Mouse (Mus musculus): ENCODE data around the gene Tmem101. TPM values are rescaled to one million over a fixed set of nuclear protein-coding genes. Genes with fewer than 3 reads are reported as not detected.

Tmem101 gene
- polyA plus RNA-seq, 1 experiment, result 15.1 TPM

DNA sequence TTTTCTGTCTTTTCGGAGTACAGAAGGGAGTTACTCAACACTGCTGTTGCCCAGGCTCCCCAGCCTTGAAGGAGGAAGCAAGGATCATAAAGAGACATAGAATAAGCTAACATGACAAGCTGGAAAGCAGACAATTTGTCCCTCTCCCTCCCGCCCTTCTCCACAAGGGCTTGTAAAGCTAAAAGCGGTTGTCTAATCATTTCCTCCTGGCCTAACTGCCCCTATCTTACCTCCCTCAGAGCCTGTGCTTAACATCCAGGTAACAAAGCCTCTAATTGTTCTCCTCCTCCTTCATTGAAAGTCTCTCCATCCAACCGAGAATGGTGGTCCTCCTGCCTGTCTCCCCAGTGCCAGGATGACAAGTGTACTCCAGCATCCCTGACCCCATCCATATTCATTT is 34.6 kb upstream of the Tmem101 start:
- Histone ChIP-seq H3K4me3 (ENCODE audit: control insufficient read depth, low read depth, low read length) (peak overlapping the region; percentile 25), H3K27ac (ENCODE audit: control insufficient read depth, insufficient read depth, low read depth, low read length) (no peak overlapping the region), H3K36me3 (ENCODE audit: control insufficient read depth, insufficient read depth, low read length) (no peaks in the 10 kb centered on the region; the same call in 1 of the 2 replicates), H3K27me3 (ENCODE audit: control insufficient read depth, insufficient read depth, low read length) (no peaks in the 10 kb centered on the region), H3K4me1 (ENCODE audit: control insufficient read depth, insufficient read depth, low read length) (no peaks in the 10 kb centered on the region; the same call in 1 of the 2 replicates)
- no peak for TF ChIP-seq POLR2A (IDR thresholded peaks at IDR 0.05; ENCODE audit: control insufficient read depth, low read depth, low read length)
- no peak for TF ChIP-seq CTCF (IDR thresholded peaks at IDR 0.05; ENCODE audit: control insufficient read depth, insufficient read depth, insufficient replicate concordance, low read depth, low read length)

- TF ChIP-seq CTCF (IDR thresholded peaks at IDR 0.05; ENCODE audit: control insufficient read depth, insufficient read depth, insufficient replicate concordance, low read depth, low read length), result no peak
- peak; percentile 46 for TF ChIP-seq POLR2A (IDR thresholded peaks at IDR 0.05; ENCODE audit: control insufficient read depth, low read depth, low read length)
- H3K27ac ChIP-seq (ENCODE audit: control insufficient read depth, insufficient read depth, low read depth, low read length), result peak within 1 kb of the TSS; percentile 82
Observed at GRCm38 (mm10) chr11:102189461-102190436, 33.5 kb upstream of the Tmem101 start, which contains the start of gene G6pc3. Gene G6pc3, plus strand, starts transcription at chr11:102189620.

DNA sequence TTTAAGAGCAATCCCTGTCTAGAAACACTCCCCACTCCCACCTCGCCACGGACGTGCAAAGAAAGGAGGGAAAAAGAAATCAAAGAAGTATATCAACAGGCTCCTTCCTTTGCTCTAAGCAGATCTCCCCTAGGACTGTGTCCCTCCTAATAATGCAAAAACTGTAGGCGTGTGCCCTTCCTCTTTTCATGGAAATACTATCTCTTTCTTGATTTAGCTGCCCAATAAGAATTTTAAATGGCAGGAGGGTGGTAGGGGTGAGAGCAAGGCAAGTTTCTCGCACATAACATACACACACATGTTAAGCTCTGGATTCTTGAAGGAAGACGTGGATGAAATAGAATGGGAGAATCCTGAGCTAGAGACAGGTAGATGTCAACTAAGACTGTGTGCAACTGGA is 32.8 kb upstream of the Tmem101 start:
- H3K4me3 ChIP-seq (ENCODE audit: control insufficient read depth, low read depth, low read length), result no peak overlapping the region; the same call in 1 of the 2 replicates
- no peaks in the 10 kb centered on the region; the same call in 1 of the 2 replicates for H3K36me3 ChIP-seq (ENCODE audit: control insufficient read depth, insufficient read depth, low read length)
- no peaks in the 10 kb centered on the region; the same call in 1 of the 2 replicates for H3K4me1 ChIP-seq (ENCODE audit: control insufficient read depth, insufficient read depth, low read length)
- no peak for TF ChIP-seq CTCF (IDR thresholded peaks at IDR 0.05; ENCODE audit: control insufficient read depth, insufficient read depth, insufficient replicate concordance, low read depth, low read length)
- TF ChIP-seq POLR2A (IDR thresholded peaks at IDR 0.05; ENCODE audit: control insufficient read depth, low read depth, low read length), result no peak
- no peaks in the 10 kb centered on the region for H3K27me3 ChIP-seq (ENCODE audit: control insufficient read depth, insufficient read depth, low read length)
- 0 out of 2 replicates have a peak overlapping the region, but pooled peaks have one; percentile 9 for H3K27ac ChIP-seq (ENCODE audit: control insufficient read depth, insufficient read depth, low read depth, low read length)

More at GRCm38 (mm10) chr11:102189461-102190436, 33.5 kb upstream of the Tmem101 start, which contains the start of gene G6pc3:
- no peaks in the 10 kb centered on the region for H3K27me3 ChIP-seq (ENCODE audit: control insufficient read depth, insufficient read depth, low read length)
- peak within 1 kb of the TSS; percentile 94 for H3K4me3 ChIP-seq (ENCODE audit: control insufficient read depth, low read depth, low read length)
- H3K36me3 ChIP-seq (ENCODE audit: control insufficient read depth, insufficient read depth, low read length), result no peaks in the 10 kb centered on the region; the same call in 1 of the 2 replicates
- H3K4me1 ChIP-seq (ENCODE audit: control insufficient read depth, insufficient read depth, low read length), result no peaks in the 10 kb centered on the region; the same call in 1 of the 2 replicates

DNA sequence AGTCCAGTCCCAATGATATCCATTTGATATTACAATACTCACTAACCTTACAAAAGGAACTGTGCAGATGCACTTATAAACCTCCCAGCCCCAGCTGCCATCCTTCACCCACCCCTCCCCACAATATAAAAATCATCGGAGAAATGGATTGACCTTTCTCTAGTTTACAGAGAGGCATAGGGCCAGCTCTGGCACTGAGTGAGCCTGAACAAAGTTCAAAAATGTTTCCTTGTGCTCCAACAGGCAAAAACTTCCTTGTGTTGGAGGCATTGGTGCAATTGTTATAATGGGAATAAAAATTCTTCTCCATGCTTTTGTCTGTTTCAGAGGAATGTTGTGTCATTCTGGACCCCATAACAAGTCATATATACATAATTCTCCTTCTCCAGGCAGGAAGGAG is 30.0 kb upstream of the Tmem101 start:
- Histone ChIP-seq H3K36me3 (ENCODE audit: control insufficient read depth, insufficient read depth, low read length) (no peaks in the 10 kb centered on the region; the same call in 1 of the 2 replicates), H3K27me3 (ENCODE audit: control insufficient read depth, insufficient read depth, low read length) (no peaks in the 10 kb centered on the region), H3K27ac (ENCODE audit: control insufficient read depth, insufficient read depth, low read depth, low read length) (no peak overlapping the region), H3K4me3 (ENCODE audit: control insufficient read depth, low read depth, low read length) (no peak overlapping the region), H3K4me1 (ENCODE audit: control insufficient read depth, insufficient read depth, low read length) (no peaks in the 10 kb centered on the region)
- no peak for TF ChIP-seq CTCF (IDR thresholded peaks at IDR 0.05; ENCODE audit: control insufficient read depth, insufficient read depth, insufficient replicate concordance, low read depth, low read length)
- TF ChIP-seq POLR2A (IDR thresholded peaks at IDR 0.05; ENCODE audit: control insufficient read depth, low read depth, low read length), result no peak

- Histone ChIP-seq H3K27me3 (ENCODE audit: control insufficient read depth, insufficient read depth, low read length) (no peaks in the 10 kb centered on the region), H3K36me3 (ENCODE audit: control insufficient read depth, insufficient read depth, low read length) (no peaks in the 10 kb centered on the region), H3K27ac (ENCODE audit: control insufficient read depth, insufficient read depth, low read depth, low read length) (no peak overlapping the region), H3K4me3 (ENCODE audit: control insufficient read depth, low read depth, low read length) (no peak overlapping the region), H3K4me1 (ENCODE audit: control insufficient read depth, insufficient read depth, low read length) (no peaks in the 10 kb centered on the region)
- TF ChIP-seq POLR2A (IDR thresholded peaks at IDR 0.05; ENCODE audit: control insufficient read depth, low read depth, low read length) (no peak), CTCF (IDR thresholded peaks at IDR 0.05; ENCODE audit: control insufficient read depth, insufficient read depth, insufficient replicate concordance, low read depth, low read length) (no peak)
Observed at GRCm38 (mm10) chr11:102185677-102186076, 29.5 kb upstream of the Tmem101 start.

DNA sequence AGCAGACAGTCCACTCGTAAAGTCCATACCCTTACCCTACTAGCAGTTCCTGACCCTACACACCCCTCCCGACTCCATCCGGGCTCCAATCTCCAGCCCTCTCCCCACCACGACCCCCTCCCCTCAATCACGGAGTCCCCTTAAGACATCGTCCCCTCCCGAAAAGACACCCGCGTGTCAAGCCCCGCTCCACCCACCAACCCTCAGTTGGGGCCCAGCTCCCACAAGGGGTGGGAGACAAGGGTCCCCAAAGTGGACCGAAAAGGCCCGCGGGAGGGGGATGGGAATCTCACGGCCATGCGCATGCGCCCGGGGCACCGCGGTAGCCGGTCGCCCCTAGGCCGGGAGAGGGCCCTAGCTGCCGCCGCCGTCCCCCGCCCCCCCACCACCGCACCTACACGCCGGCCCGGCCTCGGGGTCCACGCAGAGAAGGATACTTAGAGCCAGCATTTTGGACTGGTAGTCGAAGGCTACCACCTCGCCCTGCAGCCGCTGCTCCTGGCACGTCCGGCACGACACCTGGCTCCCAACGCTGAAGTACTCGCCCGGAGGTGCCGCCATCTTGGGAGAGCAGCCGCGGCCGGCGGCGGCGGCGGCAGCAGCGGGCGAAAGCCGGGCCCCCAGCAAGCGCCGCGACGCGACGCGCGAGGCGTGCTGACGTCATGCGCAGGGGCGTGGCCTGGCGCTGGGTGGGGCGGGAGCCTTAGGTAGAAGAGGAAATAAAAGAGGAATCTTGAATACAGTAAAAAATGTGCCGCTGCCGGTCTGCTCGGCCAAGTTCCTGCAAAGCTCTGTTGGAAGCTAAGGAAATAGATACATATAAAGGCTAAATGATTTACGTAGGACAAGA is 28.7 kb upstream of the Tmem101 start, which contains the start of gene Lsm12:
Gene Lsm12, minus strand, starts transcription at position 651 of the 850 bp plus-strand sequence.
- TF ChIP-seq CTCF (IDR thresholded peaks at IDR 0.05; ENCODE audit: control insufficient read depth, insufficient read depth, insufficient replicate concordance, low read depth, low read length) (no peak), POLR2A (IDR thresholded peaks at IDR 0.05; ENCODE audit: control insufficient read depth, low read depth, low read length) (peak; percentile 94)
- Histone ChIP-seq H3K36me3 (ENCODE audit: control insufficient read depth, insufficient read depth, low read length) (no peaks in the 10 kb centered on the region), H3K27ac (ENCODE audit: control insufficient read depth, insufficient read depth, low read depth, low read length) (peak within 1 kb of the TSS; percentile 98), H3K27me3 (ENCODE audit: control insufficient read depth, insufficient read depth, low read length) (no peaks in the 10 kb centered on the region), H3K4me1 (ENCODE audit: control insufficient read depth, insufficient read depth, low read length) (no peaks in the 10 kb centered on the region), H3K4me3 (ENCODE audit: control insufficient read depth, low read depth, low read length) (peak within 1 kb of the TSS; percentile 99)

Measured in testis, adult 2 months (tissue).